Mouse (Mus musculus): ENCODE results near the gene B230118H07Rik. TPM values are rescaled to one million over a fixed set of nuclear protein-coding genes. Genes with fewer than 3 reads are reported as not detected.

B230118H07Rik gene
- polyA plus RNA-seq, 1 experiment from 2014 or later = 63.8 TPM

GRCm38 (mm10) chr2:101533741-101534140, 115.6 kb downstream of the B230118H07Rik start:
- Histone ChIP-seq H3K4me1 (no peaks in the 10 kb centered on the region), H3K9me3 (no peaks in the 10 kb centered on the region), H3K27me3 (replicated peaks) (no peaks in the 10 kb centered on the region), H3K4me3 (no peak overlapping the region), H3K36me3 (no peaks in the 10 kb centered on the region), H3K4me2 (replicated peaks) (no peak overlapping the region), H3K9ac (no peak overlapping the region), H3K27ac (no peak overlapping the region)
- 52% methylated on average over 2 of the region's 2 CpGs for WGBS
- 0 out of 2 replicates have a peak, but pooled peaks have one; percentile 37 for ATAC-seq (ENCODE audit: low FRiP score, low read depth)

- H3K4me3 ChIP-seq = no peak overlapping the region
- 74% methylated on average over 6 of the region's 6 CpGs for WGBS
- H3K4me1 ChIP-seq = no peaks in the 10 kb centered on the region
- H3K36me3 ChIP-seq = no peaks in the 10 kb centered on the region
- no peak overlapping the region for H3K4me2 ChIP-seq (replicated peaks)
- H3K27ac ChIP-seq = no peak overlapping the region
- H3K9ac ChIP-seq = no peak overlapping the region
- no peaks in the 10 kb centered on the region for H3K27me3 ChIP-seq (replicated peaks)
- ATAC-seq (ENCODE audit: low FRiP score, low read depth) = no peak
- no peaks in the 10 kb centered on the region for H3K9me3 ChIP-seq
Observed at GRCm38 (mm10) chr2:101525503-101526381, 123.6 kb downstream of the B230118H07Rik start.

GRCm38 (mm10) chr2:101525091-101525490, 124.2 kb downstream of the B230118H07Rik start:
- no peak overlapping the region for H3K9ac ChIP-seq
- 91% methylated on average over 4 of the region's 4 CpGs for WGBS
- H3K36me3 ChIP-seq = no peaks in the 10 kb centered on the region
- H3K4me1 ChIP-seq = no peaks in the 10 kb centered on the region
- H3K4me2 ChIP-seq (replicated peaks) = no peak overlapping the region
- H3K27ac ChIP-seq = no peak overlapping the region
- no peak overlapping the region for H3K4me3 ChIP-seq
- H3K27me3 ChIP-seq (replicated peaks) = no peaks in the 10 kb centered on the region
- no peak for ATAC-seq (ENCODE audit: low FRiP score, low read depth)
- no peaks in the 10 kb centered on the region for H3K9me3 ChIP-seq

- 83% methylated on average over 1 of the region's 1 CpGs for WGBS
- no peaks in the 10 kb centered on the region for H3K27me3 ChIP-seq (replicated peaks)
- H3K9me3 ChIP-seq = no peaks in the 10 kb centered on the region
- no peak overlapping the region for H3K4me2 ChIP-seq (replicated peaks)
- no peak overlapping the region for H3K9ac ChIP-seq
- ATAC-seq (ENCODE audit: low FRiP score, low read depth) = no peak
- H3K4me1 ChIP-seq = no peaks in the 10 kb centered on the region
- no peaks in the 10 kb centered on the region for H3K36me3 ChIP-seq
- no peak overlapping the region for H3K27ac ChIP-seq
- no peak overlapping the region for H3K4me3 ChIP-seq
Observed at GRCm38 (mm10) chr2:101520503-101520902, 128.8 kb downstream of the B230118H07Rik start.

- Histone ChIP-seq H3K9me3 (no peaks in the 10 kb centered on the region), H3K27me3 (replicated peaks) (no peaks in the 10 kb centered on the region), H3K4me1 (no peaks in the 10 kb centered on the region), H3K27ac (no peak overlapping the region), H3K4me2 (replicated peaks) (no peak overlapping the region), H3K4me3 (no peak overlapping the region), H3K36me3 (no peaks in the 10 kb centered on the region), H3K9ac (no peak overlapping the region)
- ATAC-seq (ENCODE audit: low FRiP score, low read depth) = no peak
- 83% methylated on average over 1 of the region's 1 CpGs for WGBS
Observed at GRCm38 (mm10) chr2:101519928-101520327, 129.4 kb downstream of the B230118H07Rik start.

Other genes starting within 250 kb of the B230118H07Rik start
- gene Rag2, start 24.8 kb downstream of the B230118H07Rik start, polyA plus RNA-seq (2016; fragmentation: Nextera tagmentation; extraction: Ambion mirVana) = not detected in 2 replicates
- 0.10 TPM in 2 replicates for gene Rag1, start within 50 bp of the B230118H07Rik start, polyA plus RNA-seq (2016; fragmentation: Nextera tagmentation; extraction: Ambion mirVana)
- 11.5 and 13.7 TPM in 2 replicates for gene Traf6, start 28.9 kb upstream of the B230118H07Rik start, polyA plus RNA-seq (2016; fragmentation: Nextera tagmentation; extraction: Ambion mirVana)
- gene Prr5l, start 233.5 kb upstream of the B230118H07Rik start, polyA plus RNA-seq (2016; fragmentation: Nextera tagmentation; extraction: Ambion mirVana) = 8.5 and 9.4 TPM in 2 replicates
- gene Commd9, start 236.7 kb upstream of the B230118H07Rik start, polyA plus RNA-seq (2016; fragmentation: Nextera tagmentation; extraction: Ambion mirVana) = 83.0 and 86.0 TPM in 2 replicates